Mouse (Mus musculus) adrenal gland, postnatal 4 days (tissue): ENCODE data around the gene Lrch4. TPM values are rescaled to one million over a fixed set of nuclear protein-coding genes. Genes with fewer than 3 reads are reported as not detected.

Experiments
- DNase-seq, 2 experiments: peaks; one replicate each; pipeline ENCODE4 v3.0.0; 2021 to 2022; ENCODE audit warnings: low spot score in 2 of 2, mixed read lengths in 2 of 2
- long read RNA-seq, 2 experiments: library from polyadenylated mRNA; stranded (forward); transcript quantifications; one replicate each; pipeline ENCODE4 v2.0.0; 2021
- total RNA-seq, 2 experiments: library from RNA; stranded (reverse); gene quantifications; 2 replicates each; pipeline ENCODE4 v1.2.3; 2021

Lrch4 gene
- 10 to 100 TPM; 27.9 to 34.5 TPM for total RNA-seq
- long read RNA-seq, experiment 1, transcript Lrch4-201 (18 exons, 3,078 nt) = major isoform, 25 of 44 reads
- long read RNA-seq, experiment 1, partial matches to known transcripts = 6 of 44 reads
- long read RNA-seq, experiment 1, other reads (novel, unspliced or antisense) = 10 of 44 reads
- long read RNA-seq, experiment 2, transcript Lrch4-201 (18 exons, 3,078 nt) = major isoform, 23 of 31 reads
- long read RNA-seq, experiment 2, partial matches to known transcripts = 3 of 31 reads
- long read RNA-seq, experiment 2, other reads (novel, unspliced or antisense) = 3 of 31 reads

DNA sequence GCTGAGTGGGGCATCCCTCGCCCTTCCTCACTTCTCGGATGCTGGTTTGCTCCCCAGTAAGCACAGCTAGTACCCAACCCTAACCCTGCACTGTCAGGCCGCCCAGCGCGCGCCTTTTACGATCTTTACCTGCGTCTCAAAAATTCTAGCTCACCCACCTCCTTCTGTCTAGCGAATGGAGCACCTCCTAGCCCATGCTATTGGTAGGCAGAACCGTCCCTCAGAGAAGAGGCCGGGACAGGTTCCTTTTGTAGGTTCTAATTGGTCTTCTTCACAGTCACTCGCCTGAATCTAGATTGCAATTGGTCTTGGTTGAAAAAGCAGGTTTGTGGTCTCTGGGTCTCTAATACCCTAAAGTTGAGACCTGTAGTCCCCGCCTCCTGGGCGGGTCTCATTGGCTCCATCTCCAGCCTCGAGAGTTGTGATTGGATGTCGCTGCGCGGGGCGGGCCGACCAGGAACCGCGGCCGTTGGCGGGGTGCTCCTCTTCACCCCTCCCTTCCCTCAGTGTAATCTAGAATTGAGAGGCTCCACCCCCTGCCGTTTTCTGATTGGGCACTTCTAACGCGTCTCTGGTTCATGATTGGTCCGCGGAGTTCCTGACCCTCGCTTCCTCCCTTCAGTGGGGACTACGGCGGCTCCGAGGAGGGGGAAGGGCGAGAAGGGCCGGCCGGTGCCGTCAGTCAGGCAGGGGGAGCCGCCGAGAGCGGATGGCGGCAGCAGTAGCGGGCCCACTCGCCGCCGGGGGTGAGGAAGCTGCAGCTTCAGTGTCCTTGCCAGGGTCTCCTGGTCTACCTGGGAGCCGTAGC, at the start of gene Lrch4, which contains the start of the genes Fbxo24 and Gm20605:
Gene Lrch4, plus strand, starts transcription at position 624 of the 808 bp plus-strand sequence.
Gene Fbxo24, minus strand, starts transcription at position 505 of the 808 bp plus-strand sequence.
Gene Gm20605, plus strand, starts transcription at position 678 of the 808 bp plus-strand sequence.
- DNase-seq = peak; percentile 88 to 97

GRCm38 (mm10) chr5:137580246-137580645, 48.7 kb upstream of the Lrch4 start:
- no peak for DNase-seq

DNA sequence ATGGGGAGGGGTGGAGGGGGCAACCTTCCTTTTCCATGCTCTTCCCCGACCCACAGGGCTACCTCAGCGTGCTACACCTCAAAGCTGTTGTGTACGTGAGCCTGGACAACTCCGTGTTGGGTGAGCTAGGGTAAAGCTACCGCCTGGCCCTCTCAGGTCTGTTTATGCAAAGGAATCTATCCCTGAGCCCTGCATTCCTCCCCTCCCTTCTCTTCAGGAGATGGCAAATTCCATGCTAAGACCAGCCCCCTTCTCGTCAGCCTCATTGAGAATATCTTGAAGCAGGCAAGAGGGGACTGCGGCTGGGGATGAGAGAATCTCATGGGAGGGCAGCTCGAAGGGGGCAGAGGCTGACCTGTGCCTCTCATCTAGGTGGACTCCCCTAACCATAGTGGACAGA, 46.2 kb upstream of the Lrch4 start:
- DNase-seq = no peak

- DNase-seq = no peak
Measured at GRCm38 (mm10) chr5:137583670-137584169, 45.2 kb upstream of the Lrch4 start.

- peak in 1 of 2 experiments; percentile 57 for DNase-seq
Measured at GRCm38 (mm10) chr5:137584976-137585375, 43.9 kb upstream of the Lrch4 start.

GRCm38 (mm10) chr5:137590507-137590906, 38.4 kb upstream of the Lrch4 start:
- no peak for DNase-seq

DNA sequence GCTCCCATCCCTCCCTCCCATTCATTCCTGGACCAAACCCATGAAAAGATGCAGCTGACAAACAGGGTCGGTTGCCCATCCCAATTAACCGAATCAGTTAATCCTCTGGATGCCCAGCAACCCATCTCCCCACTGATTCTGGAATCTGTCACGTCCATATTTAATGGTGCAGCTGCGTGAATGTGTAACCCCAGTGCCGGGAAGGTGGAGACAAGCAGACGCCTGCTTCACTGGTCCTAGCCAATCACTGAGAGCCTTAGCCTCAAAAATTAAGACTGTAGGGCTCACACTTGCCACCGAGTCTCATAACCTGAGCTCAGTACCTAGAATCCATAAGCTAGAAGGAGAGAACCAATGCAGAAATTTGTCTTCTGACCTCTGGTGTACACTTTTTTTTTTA, 33.0 kb upstream of the Lrch4 start:
- DNase-seq = no peak

DNA sequence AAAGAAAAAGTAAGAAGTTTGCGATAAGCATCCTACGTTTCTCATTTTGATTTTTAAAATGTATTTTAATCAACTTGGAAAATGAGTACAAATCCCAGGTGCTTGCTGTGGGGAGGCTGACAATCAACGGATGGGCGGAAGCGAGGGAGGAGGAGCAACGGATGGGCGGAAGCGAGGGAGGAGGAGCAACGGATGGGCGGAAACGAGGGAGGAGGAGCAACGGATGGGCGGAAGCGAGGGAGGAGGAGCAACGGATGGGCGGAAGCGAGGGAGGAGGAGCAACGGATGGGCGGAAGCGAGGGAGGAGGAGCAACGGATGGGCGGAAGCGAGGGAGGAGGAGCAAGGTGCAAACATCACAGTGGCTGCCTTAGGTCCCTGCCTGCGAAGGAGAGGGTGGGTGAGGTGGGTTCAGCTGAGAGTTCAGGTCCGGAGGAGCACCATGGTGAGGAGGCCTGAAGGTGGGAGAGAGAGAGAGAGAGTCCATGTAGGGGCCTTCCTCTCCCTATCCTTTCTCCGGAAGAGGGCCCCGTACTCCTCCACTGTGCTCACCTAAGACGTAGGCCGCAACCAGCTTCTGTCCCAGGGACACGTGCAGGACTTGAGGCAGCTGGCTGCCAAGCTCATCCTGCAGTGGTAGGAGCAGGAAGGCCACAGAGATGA, 32.2 kb upstream of the Lrch4 start:
- DNase-seq = no peak

- no peak for DNase-seq
Measured at GRCm38 (mm10) chr5:137597625-137598024, 31.3 kb upstream of the Lrch4 start.

DNA sequence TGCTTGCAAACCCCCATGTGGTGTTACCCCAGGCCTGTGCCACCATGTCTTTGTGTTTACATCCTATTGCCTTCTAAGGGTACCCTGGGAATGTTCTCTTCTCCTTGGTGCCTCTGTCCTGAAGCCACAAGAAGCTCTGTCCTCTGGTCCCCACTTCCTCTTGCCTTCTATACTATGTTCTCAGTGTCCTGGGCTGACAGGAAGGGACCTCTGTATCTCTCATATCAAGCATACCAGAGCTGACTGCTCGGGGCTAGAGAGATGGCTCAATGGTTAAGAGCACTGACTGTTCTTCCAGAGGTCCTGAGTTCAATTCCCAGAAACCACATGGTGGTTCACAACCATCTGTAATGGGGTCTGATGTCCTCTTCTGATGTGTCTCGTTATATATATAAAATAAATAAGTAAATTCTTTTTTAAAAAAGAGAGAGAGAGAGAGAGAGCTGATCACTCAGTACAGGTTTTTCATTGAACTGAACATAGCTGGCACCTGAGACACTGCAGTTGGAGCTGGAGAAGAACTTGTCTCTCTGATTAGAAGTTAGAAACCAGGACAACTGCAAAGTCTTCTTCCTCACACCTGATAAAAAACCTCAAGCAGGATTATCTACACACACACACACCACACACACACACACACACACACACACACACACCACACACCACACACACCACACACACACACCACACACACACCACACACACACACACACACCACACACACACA, 30.7 kb upstream of the Lrch4 start:
- DNase-seq = no peak

DNA sequence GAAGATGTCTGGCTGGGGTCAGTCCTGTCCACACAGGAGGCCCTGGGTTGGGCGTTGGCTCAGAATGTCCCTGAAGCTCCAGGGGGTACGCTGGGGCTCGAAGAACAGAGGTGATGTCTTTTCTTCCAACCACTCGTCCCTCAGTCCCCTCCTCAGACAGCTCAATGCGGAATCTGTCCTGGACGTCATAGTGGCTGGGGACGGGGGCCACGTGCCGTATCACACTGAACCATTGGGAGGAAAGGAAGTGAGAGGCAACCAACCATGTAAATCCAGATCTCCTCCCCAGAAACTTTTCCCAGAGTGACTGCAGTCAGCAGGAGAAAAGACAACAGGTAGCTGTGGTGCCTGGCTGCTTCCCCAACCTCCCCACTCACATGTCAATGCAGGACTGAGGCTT, 29.3 kb upstream of the Lrch4 start:
- no peak for DNase-seq

GRCm38 (mm10) chr5:137600281-137600618, 28.7 kb upstream of the Lrch4 start:
- no peak for DNase-seq

GRCm38 (mm10) chr5:137600619-137601364, 28.1 kb upstream of the Lrch4 start, which contains the start of gene Mospd3:
Gene Mospd3, minus strand, starts transcription at chr5:137601058.
- peak; percentile 79 to 94 for DNase-seq

DNA sequence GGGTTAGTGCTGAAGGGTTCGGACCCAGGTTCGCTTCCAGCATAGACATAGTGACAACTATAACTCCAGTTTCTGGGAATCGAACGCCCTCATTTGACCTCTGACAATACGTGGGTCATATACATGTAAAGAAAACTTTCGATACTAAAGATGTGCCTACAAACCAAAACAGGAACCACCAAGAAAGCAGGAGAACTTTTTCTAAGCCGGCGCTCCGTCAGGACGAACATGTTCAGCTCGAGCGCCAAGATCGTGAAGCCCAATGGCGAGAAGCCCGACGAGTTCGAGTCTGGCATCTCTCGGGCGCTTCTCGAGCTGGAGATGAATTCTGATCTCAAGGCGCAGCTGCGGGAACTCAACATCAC, 27.6 kb upstream of the Lrch4 start:
- no peak for DNase-seq

GRCm38 (mm10) chr5:137607860-137608653, 20.9 kb upstream of the Lrch4 start:
- DNase-seq = no peak

- DNase-seq = no peak
Measured at GRCm38 (mm10) chr5:137608654-137609190, 20.2 kb upstream of the Lrch4 start.

DNA sequence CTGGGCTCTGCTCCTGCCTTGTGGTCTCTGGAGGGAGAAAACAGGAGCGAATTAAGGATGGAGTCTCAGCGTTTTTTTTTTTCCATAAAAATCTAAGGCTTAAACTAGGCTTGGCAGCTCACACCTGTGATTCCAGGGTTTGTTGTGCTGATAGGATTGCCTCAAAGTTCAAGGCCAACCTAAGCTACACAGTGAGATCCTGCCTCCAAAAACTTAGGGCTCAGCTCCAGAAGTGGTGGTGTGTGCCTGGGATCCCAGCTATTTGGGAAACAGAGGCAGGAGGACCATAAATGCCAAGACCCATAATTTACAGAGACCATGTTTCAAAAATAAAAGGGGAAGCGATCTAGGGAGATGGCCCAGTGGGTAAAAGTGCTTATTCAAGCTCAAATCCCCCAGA, 19.6 kb upstream of the Lrch4 start:
- DNase-seq = no peak

- no peak for DNase-seq
Measured at GRCm38 (mm10) chr5:137610056-137610455, 18.9 kb upstream of the Lrch4 start.
